15 mouse cellular contexts compared by ENCODE assay signal in the genomic region with DNA sequence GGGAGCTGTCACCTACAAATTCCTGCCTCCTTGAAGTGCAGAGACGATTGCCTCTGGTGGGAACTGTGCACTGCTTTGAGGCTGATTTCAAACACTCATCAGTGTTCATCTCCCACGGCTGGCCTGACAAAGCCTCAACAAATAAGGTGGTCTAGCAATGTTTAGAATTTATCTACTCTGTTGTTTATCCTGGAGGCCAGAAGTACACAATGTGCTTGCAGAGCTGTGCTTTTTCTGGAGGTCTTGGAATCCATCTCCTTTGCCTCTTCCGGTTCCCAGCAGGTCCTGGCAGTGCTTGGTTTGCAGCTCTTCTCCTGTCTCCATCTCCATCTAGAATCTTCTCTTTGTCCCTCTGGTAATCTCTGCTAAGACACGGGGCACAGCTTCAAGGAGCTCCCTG. TPM values are rescaled to one million over a fixed set of nuclear protein-coding genes. Genes with fewer than 3 reads are reported as not detected.
"Had no signal": no experiment of that assay in that cellular context is flagged by ENCODE, and none has a peak within 500 bp of the region (broad histone marks: within the 10 kb centered on the region; RNA-seq: fewer than 3 reads in every experiment).

No protein-coding gene starts in this region.

- H3K27me3 ChIP-seq: limb, embryonic 15.5 days; midbrain, embryonic 12.5 days; neural tube, embryonic 13.5 days had no signal

- H3K9me3 ChIP-seq: limb, embryonic 15.5 days; midbrain, embryonic 12.5 days; neural tube, embryonic 13.5 days had no signal

- H3K4me3 ChIP-seq: left cerebral cortex, adult 2 months; limb, embryonic 15.5 days; midbrain, embryonic 12.5 days; neural tube, embryonic 13.5 days had no signal

- H3K4me2 ChIP-seq: limb, embryonic 15.5 days; midbrain, embryonic 12.5 days; neural tube, embryonic 13.5 days had no signal

- H3K9ac ChIP-seq: limb, embryonic 15.5 days; midbrain, embryonic 12.5 days; neural tube, embryonic 13.5 days had no signal

- H3K27ac ChIP-seq: left cerebral cortex, adult 2 months; limb, embryonic 15.5 days; liver, embryonic 14.5 days; midbrain, embryonic 12.5 days; neural tube, embryonic 13.5 days had no signal

- H3K36me3 ChIP-seq: limb, embryonic 15.5 days; midbrain, embryonic 12.5 days; neural tube, embryonic 13.5 days had no signal

- ATAC-seq: inflammation-experienced regulatory T-cells, adult 6 months; midbrain, embryonic 16.5 days had no signal

- DNase-seq: kidney, adult 8-10 months; kidney, postnatal 25 days; lung, adult 18-20 months; lung, postnatal 4 days; right cerebral cortex, postnatal 14 days; thymus, postnatal 36 days had no signal

RNA-seq across cellular contexts. Expression of a gene that starts 19.2 kb away (rescaled TPM):
- total RNA-seq: megakaryocyte, adult 5-6 weeks had no signal
- polyA plus RNA-seq: inflammation-experienced regulatory T-cells, adult 6 months had no signal

RNA-seq across cellular contexts. Expression of a gene that starts 54.8 kb away (rescaled TPM):
- total RNA-seq: left cerebral cortex, adult 2 months had no signal
- polyA plus RNA-seq: inflammation-experienced regulatory T-cells, adult 6 months; limb, embryonic 11.5 days; midbrain, embryonic 12.5 days had no signal
